Mouse (Mus musculus) myocyte (in vitro differentiated cells): ENCODE results near the gene Wdfy4.

ENCODE experiments used
- E2F4 ChIP-seq: IDR thresholded peaks from one replicate; pipeline ENCODE4 v1.6.1; 2011; ENCODE audit warnings: mild to moderate bottlenecking, control low read depth, moderate library complexity; ENCODE audit not compliant: insufficient read depth
- MAX ChIP-seq: IDR thresholded peaks from one replicate; pipeline ENCODE4 v1.6.1; 2011; ENCODE audit warnings: low read depth, mild to moderate bottlenecking, control low read depth
- POLR2A ChIP-seq: IDR thresholded peaks from one replicate; pipeline ENCODE4 v1.6.1; 2011; ENCODE audit warnings: low read depth, mild to moderate bottlenecking, control low read depth, moderate library complexity; ENCODE audit not compliant: insufficient read length

- TF ChIP-seq POLR2A (no peak), E2F4 (no peak), MAX (no peak)
Measured at GRCm38 (mm10) chr14:32934064-32934463, 251.2 kb downstream of the Wdfy4 start.
